In genomic region chr1:194746332-194747249, GRCm38 (mm10) we compare ENCODE assay signal across 9 mouse cellular contexts.
DNase-seq lines count a peak whose midpoint lies in the region; ATAC-seq and TF ChIP-seq lines count a peak whose summit lies in the region.
"Had no signal": no experiment of that assay in that cellular context is flagged by ENCODE, and none has a peak within 500 bp of the region (broad histone marks: within the 10 kb centered on the region; RNA-seq: fewer than 3 reads in every experiment).

No protein-coding gene starts in this region.

- H3K27ac ChIP-seq in CH12.LX (ENCODE audit: insufficient read depth, low read depth), result no peak overlapping the region
- H3K27ac ChIP-seq in forebrain, embryonic 10.5 days, result peak overlapping the region; percentile 45

- no peak overlapping the region for H3K9ac ChIP-seq in CH12.LX (ENCODE audit: insufficient read depth, low read depth)

- no peak for ATAC-seq in monocyte, adult 5-6 weeks (replicated peaks; ENCODE audit: insufficient number of reproducible peaks, low FRiP score, low TSS enrichment, poor library complexity, severe bottlenecking)

- peak; percentile 20 for DNase-seq in CH12.LX (ENCODE audit: extremely low read depth)
- DNase-seq in adrenal gland, postnatal 14 days, result peak; percentile 75
- peak; percentile 35 for DNase-seq in forebrain, embryonic 10.5 days (ENCODE audit: extremely low spot score, low spot score)
- peak; percentile 73 for DNase-seq in heart, postnatal 25 days (ENCODE audit: low spot score)
- peak; percentile 60 to 69 for DNase-seq in kidney, postnatal 4 days
- DNase-seq in lung, adult 2 months, result peak; percentile 45
- peak; percentile 80 for DNase-seq in ovary, postnatal 36 days (ENCODE audit: low spot score)

- TF ChIP-seq RAD21 in CH12.LX (IDR thresholded peaks at IDR 0.05; ENCODE audit: low read depth, low read length), result no peak

- no peak for TF ChIP-seq EP300 in CH12.LX (IDR thresholded peaks at IDR 0.05; ENCODE audit: low read length)

- intact Hi-C loops in heart, postnatal 25 days (cut with DNase I), result no loop called here

- no peaks in the 10 kb centered on the region for H3K27me3 ChIP-seq in CH12.LX (replicated peaks)
- no peaks in the 10 kb centered on the region for H3K27me3 ChIP-seq in forebrain, embryonic 10.5 days (ENCODE audit: poor library complexity, severe bottlenecking)
- H3K27me3 ChIP-seq: megakaryocyte, embryonic 14.5 days had no signal

- in situ Hi-C loops in CH12.LX (cut with MboI; ENCODE audit: low pct_ligation_motif_present, low pct_unique_long_range_greater_than_20kb, low sequenced_read_pairs), result no loop called here

- dilution Hi-C loops in CH12.LX (cut with MboI; ENCODE audit: extremely low pct_ligation_motif_present, extremely low pct_unique_long_range_greater_than_20kb, low sequenced_read_pairs), result no loop called here

- no peak overlapping the region for H3K4me2 ChIP-seq in CH12.LX (ENCODE audit: insufficient read depth, low read depth, poor library complexity, severe bottlenecking)

- no peak for TF ChIP-seq POLR2A in CH12.LX (IDR thresholded peaks at IDR 0.05; ENCODE audit: low read depth, low read length)
- no peak for TF ChIP-seq POLR2A in lung, adult 2 months (IDR thresholded peaks at IDR 0.05; ENCODE audit: borderline replicate concordance, extremely low read depth, low read depth, low read length)

- no peaks in the 10 kb centered on the region for H3K79me2 ChIP-seq in CH12.LX (replicated peaks; ENCODE audit: control insufficient read depth, extremely low read depth, insufficient read depth, poor library complexity, severe bottlenecking)

- H3K4me3 ChIP-seq in CH12.LX (replicated peaks in 1 of 3; ENCODE audit: low read depth in 2 of 3, low read length in 2 of 3, poor library complexity in 1 of 3), result no peak overlapping the region
- no peak overlapping the region for H3K4me3 ChIP-seq in forebrain, embryonic 10.5 days
- H3K4me3 ChIP-seq in lung, adult 2 months (replicated peaks; ENCODE audit: extremely low read depth, low read depth, low read length), result no peak overlapping the region
- H3K4me3 ChIP-seq: megakaryocyte, embryonic 14.5 days had no signal

- 38% methylated on average over 6 of the region's 6 CpGs for WGBS in forebrain, embryonic 10.5 days
- WGBS in lung, adult 2 months, result 33% methylated on average over 6 of the region's 6 CpGs

- peaks cover 2 to 20% of the 10 kb centered on the region in 2 experiments; a peak in 3 of 4 replicates for H3K4me1 ChIP-seq in CH12.LX (ENCODE audit: control insufficient read depth in 1 of 2, insufficient read depth in 2 of 2)
- peaks cover 36% of the 10 kb centered on the region for H3K4me1 ChIP-seq in forebrain, embryonic 10.5 days
- peaks cover 3% of the 10 kb centered on the region; the same call in 1 of the 2 replicates for H3K4me1 ChIP-seq in lung, adult 2 months (ENCODE audit: control insufficient read depth, insufficient read depth, low read length)
- H3K4me1 ChIP-seq: megakaryocyte, embryonic 14.5 days had no signal

- H3K9me3 ChIP-seq in CH12.LX (replicated peaks; ENCODE audit: low read length), result no peaks in the 10 kb centered on the region
- no peaks in the 10 kb centered on the region for H3K9me3 ChIP-seq in forebrain, embryonic 10.5 days
- H3K9me3 ChIP-seq: megakaryocyte, embryonic 14.5 days had no signal

- no peaks in the 10 kb centered on the region for H3K36me3 ChIP-seq in CH12.LX (replicated peaks in 1 of 2; ENCODE audit: control insufficient read depth in 1 of 2, insufficient read depth in 1 of 2, low read length in 1 of 2)
- H3K36me3 ChIP-seq in forebrain, embryonic 10.5 days (replicated peaks), result peaks cover 8% of the 10 kb centered on the region

- TF ChIP-seq CTCF in CH12.LX (conservative IDR thresholded peaks at IDR 0.05 in 1 of 2, IDR thresholded peaks at IDR 0.05 in 1 of 2; ENCODE audit: low read depth in 2 of 2, low read length in 2 of 2), result no peak
- TF ChIP-seq CTCF in lung, adult 2 months (IDR thresholded peaks at IDR 0.05; ENCODE audit: insufficient read depth, low read length), result no peak

TF ChIP-seq in CH12.LX, 34 proteins besides CTCF, POLR2A, EP300 and RAD21:
- TF ChIP-seq KAT2A (IDR thresholded peaks at IDR 0.05; ENCODE audit: insufficient replicate concordance, low read length) (no peak), MEF2A (IDR thresholded peaks at IDR 0.05; ENCODE audit: borderline replicate concordance, low read depth, low read length) (no peak), MAFK (IDR thresholded peaks at IDR 0.05; ENCODE audit: insufficient replicate concordance, low read length) (no peak), ETS1 (conservative IDR thresholded peaks at IDR 0.05; ENCODE audit: low read depth, low read length) (no peak; the same call in 1 of the 2 replicates), USF2 (conservative IDR thresholded peaks at IDR 0.05; ENCODE audit: low read depth, low read length) (no peak), ELF1 (IDR thresholded peaks at IDR 0.05; ENCODE audit: low read depth, low read length) (no peak), NELFE (IDR thresholded peaks at IDR 0.05; ENCODE audit: low read depth, low read length) (no peak), SMC3 (IDR thresholded peaks at IDR 0.05; ENCODE audit: low read depth, low read length) (no peak), ZC3H11A (IDR thresholded peaks at IDR 0.05; ENCODE audit: low read depth, low read length) (no peak), SIN3A (IDR thresholded peaks at IDR 0.05; ENCODE audit: low read length) (no peak), ZKSCAN1 (IDR thresholded peaks at IDR 0.05; ENCODE audit: borderline replicate concordance, low read depth, low read length) (no peak), POLR2AphosphoS2 (IDR thresholded peaks at IDR 0.05; ENCODE audit: low read depth, low read length) (no peak), HCFC1 (IDR thresholded peaks at IDR 0.05; ENCODE audit: low read depth, low read length) (no peak), NRF1 (IDR thresholded peaks at IDR 0.05; ENCODE audit: low read depth, low read length) (no peak), PAX5 (IDR thresholded peaks at IDR 0.05; ENCODE audit: low read length) (no peak), E2F4 (IDR thresholded peaks at IDR 0.05; ENCODE audit: insufficient replicate concordance, low read depth, low read length) (no peak)

Comparison
In these comparisons a context has a peak if more than half of its experiments do, and no peak if none do; other contexts are left out.
1. DNase-seq: peak in every context shown above with its lines; median percentile 80 in ovary, postnatal 36 days; 75 in adrenal gland, postnatal 14 days; 73 in heart, postnatal 25 days; 64 in kidney, postnatal 4 days; 45 in lung, adult 2 months; 35 in forebrain, embryonic 10.5 days; 20 in CH12.LX.